Mouse (Mus musculus) thymus, adult 2 months (tissue): Measurements from ENCODE around the gene Prg2.

Experiments
- CTCF ChIP-seq: fragments of 200-500 bp; IDR thresholded peaks from 2 replicates; pipeline ENCODE4 v1.5.1; 2012; ENCODE audit warnings: mild to moderate bottlenecking, control low read depth, low read length, moderate library complexity, borderline replicate concordance; ENCODE audit not compliant: control insufficient read depth, poor library complexity, insufficient read depth; ENCODE audit errors: extremely low read depth
- POLR2A ChIP-seq: fragments of 200-500 bp; IDR thresholded peaks from 2 replicates; pipeline ENCODE4 v1.6.1; 2012; ENCODE audit warnings: mild to moderate bottlenecking, low read length, control low read depth, moderate library complexity; ENCODE audit not compliant: control insufficient read depth, poor library complexity, insufficient read depth; ENCODE audit errors: extremely low read depth

GRCm38 (mm10) chr2:84948721-84949120 lies 31.5 kb upstream of the Prg2 start:
- TF ChIP-seq POLR2A = no peak
- TF ChIP-seq CTCF = no peak
